Mouse (Mus musculus): Measurements from ENCODE around the gene Rab11fip3.

- TF ChIP-seq EP300 (optimal IDR thresholded peaks at IDR 0.05) = no peak
- TF ChIP-seq CTCF (IDR thresholded peaks at IDR 0.05; ENCODE audit: low read depth) = no peak
These were observed 126.1 kb downstream of the Rab11fip3 start for GRCm38 (mm10) chr17:25943221-25943620.
